9 mouse cellular contexts compared by ENCODE assay signal in the genomic region with DNA sequence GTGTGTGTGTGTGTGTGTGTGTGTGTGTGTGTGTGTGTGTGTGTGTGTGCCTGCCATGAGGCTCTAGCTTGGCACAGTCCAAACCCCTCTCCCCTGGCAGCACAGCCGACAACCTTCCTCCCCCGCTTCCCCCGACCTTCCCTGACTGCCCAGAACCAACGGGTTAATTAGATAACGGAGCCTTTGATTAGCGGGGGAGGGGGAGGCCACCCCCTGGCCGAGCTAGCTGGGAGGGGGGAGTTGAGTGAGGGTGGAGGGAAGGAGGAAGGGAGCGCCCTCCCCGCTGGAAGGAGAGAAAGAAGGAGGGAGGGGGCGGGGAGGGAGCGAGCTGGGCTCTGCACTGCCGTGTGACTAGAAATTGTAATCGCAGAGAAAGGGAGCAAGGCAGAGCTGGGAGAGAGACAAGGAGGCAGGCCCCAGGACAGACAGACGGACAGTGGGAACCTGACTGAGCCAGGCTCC. TPM values are rescaled to one million over a fixed set of nuclear protein-coding genes. Genes with fewer than 3 reads are reported as not detected.
DNase-seq lines count a peak whose midpoint lies in the region; ATAC-seq and TF ChIP-seq lines count a peak whose summit lies in the region.
"Had no signal": no experiment of that assay in that cellular context is flagged by ENCODE, and none has a peak within 500 bp of the region (broad histone marks: within the 10 kb centered on the region; RNA-seq: fewer than 3 reads in every experiment).

No protein-coding gene starts in this region.

- no peaks in the 10 kb centered on the region for H3K4me1 ChIP-seq in lung, postnatal 0 days (ENCODE audit: insufficient read depth, low read depth, low read length)
- no peaks in the 10 kb centered on the region for H3K4me1 ChIP-seq in embryonic facial prominence, embryonic 11.5 days (ENCODE audit: control insufficient read depth, insufficient read depth, low read length)
- peaks cover 34% of the 10 kb centered on the region for H3K4me1 ChIP-seq in hindbrain, postnatal 0 days (ENCODE audit: insufficient read depth, low read length)

- no peaks in the 10 kb centered on the region for H3K36me3 ChIP-seq in lung, postnatal 0 days (ENCODE audit: insufficient read depth, low read length)
- H3K36me3 ChIP-seq in embryonic facial prominence, embryonic 11.5 days (replicated peaks; ENCODE audit: control insufficient read depth, insufficient read depth, low read depth, low read length): no peaks in the 10 kb centered on the region
- peaks cover 5% of the 10 kb centered on the region; the same call in 1 of the 2 replicates for H3K36me3 ChIP-seq in hindbrain, postnatal 0 days (ENCODE audit: insufficient read depth, low read length)

- no peaks in the 10 kb centered on the region for H3K9me3 ChIP-seq in lung, postnatal 0 days (ENCODE audit: low read length)
- no peaks in the 10 kb centered on the region for H3K9me3 ChIP-seq in embryonic facial prominence, embryonic 11.5 days (replicated peaks; ENCODE audit: control insufficient read depth, low read length)
- no peaks in the 10 kb centered on the region for H3K9me3 ChIP-seq in hindbrain, postnatal 0 days (ENCODE audit: low read length)

- H3K4me2 ChIP-seq in lung, postnatal 0 days (replicated peaks; ENCODE audit: low read depth, low read length): peak overlapping the region; percentile 41
- H3K4me2 ChIP-seq in embryonic facial prominence, embryonic 11.5 days (ENCODE audit: low read depth, low read length): peak overlapping the region; percentile 57
- H3K4me2 ChIP-seq in hindbrain, postnatal 0 days (ENCODE audit: low read depth, low read length): peak overlapping the region; percentile 93

- TF ChIP-seq EP300 in lung, postnatal 0 days (IDR thresholded peaks at IDR 0.05): no peak

- H3K4me3 ChIP-seq in lung, postnatal 0 days (ENCODE audit: low read depth, low read length): 0 out of 2 replicates have a peak overlapping the region, but pooled peaks have one; percentile 21
- peak overlapping the region; percentile 36 for H3K4me3 ChIP-seq in embryonic facial prominence, embryonic 11.5 days (ENCODE audit: low read depth, low read length)
- H3K4me3 ChIP-seq in hindbrain, postnatal 0 days (ENCODE audit: low read length): peak overlapping the region; percentile 71

- peaks cover 49% of the 10 kb centered on the region for H3K27me3 ChIP-seq in lung, postnatal 0 days (replicated peaks; ENCODE audit: insufficient read depth, low read length)
- peaks cover 56% of the 10 kb centered on the region for H3K27me3 ChIP-seq in embryonic facial prominence, embryonic 11.5 days (ENCODE audit: control insufficient read depth, insufficient read depth, low read length)
- H3K27me3 ChIP-seq in hindbrain, postnatal 0 days (ENCODE audit: insufficient read depth, low read length): no peaks in the 10 kb centered on the region

- 0 out of 2 replicates have a peak overlapping the region, but pooled peaks have one; percentile 12 for H3K9ac ChIP-seq in lung, postnatal 0 days (replicated peaks; ENCODE audit: low read depth)
- peak overlapping the region; percentile 61 for H3K9ac ChIP-seq in embryonic facial prominence, embryonic 11.5 days (replicated peaks; ENCODE audit: low read length)
- peak overlapping the region; percentile 93 for H3K9ac ChIP-seq in hindbrain, postnatal 0 days (replicated peaks; ENCODE audit: low read length)

- TF ChIP-seq CTCF in lung, postnatal 0 days (IDR thresholded peaks at IDR 0.05): no peak
- no peak for TF ChIP-seq CTCF in hindbrain, postnatal 0 days (IDR thresholded peaks at IDR 0.05; ENCODE audit: low read depth)

- ATAC-seq in lung, postnatal 0 days: peak; percentile 37; the same call in 1 of the 2 replicates
- ATAC-seq in embryonic facial prominence, embryonic 11.5 days (replicated peaks; ENCODE audit: insufficient number of reproducible peaks, low FRiP score, low TSS enrichment, low read depth): no peak; the same call in 1 of the 2 replicates
- ATAC-seq in hindbrain, postnatal 0 days: peak; percentile 84

- H3K27ac ChIP-seq in lung, postnatal 0 days (ENCODE audit: low read length): no peak overlapping the region
- no peak overlapping the region; the same call in 1 of the 2 replicates for H3K27ac ChIP-seq in embryonic facial prominence, embryonic 11.5 days (replicated peaks; ENCODE audit: low read depth, low read length)
- H3K27ac ChIP-seq in hindbrain, postnatal 0 days: peak overlapping the region; percentile 98

- WGBS in lung, postnatal 0 days: under 1% methylated on average over 13 of the region's 14 CpGs
- under 1% methylated on average over 13 of the region's 14 CpGs for WGBS in embryonic facial prominence, embryonic 11.5 days
- under 1% methylated on average over 8 of the region's 14 CpGs for WGBS in hindbrain, postnatal 0 days

- peak; percentile 23 for DNase-seq in lung, postnatal 0 days (ENCODE audit: low spot score)
- DNase-seq in lung, postnatal 25 days (ENCODE audit: low spot score): no peak
- DNase-seq in embryonic facial prominence, embryonic 11.5 days (ENCODE audit: low spot score): peak; percentile 49
- DNase-seq in hindbrain, postnatal 0 days (ENCODE audit: low spot score): peak; percentile 89
- peak; percentile 41 for DNase-seq in neural tube, embryonic 10.5 days (ENCODE audit: extremely low spot score, low spot score)
- DNase-seq in urinary bladder, postnatal 4 days (ENCODE audit: low spot score in 2 of 2): no peak
- DNase-seq in spleen, adult 18-20 months: no peak
- DNase-seq in spleen, postnatal 14 days (ENCODE audit: low spot score in 2 of 2): no peak

RNA-seq across cellular contexts. Expression of a gene that starts 12.9 kb away (rescaled TPM):
- polyA plus RNA-seq in lung, postnatal 0 days (2015; fragmentation: Nextera tagmentation; extraction: Ambion mirVana): 0.51 and 0.76 TPM in 2 replicates
- 1.9 and 3.2 TPM in 2 replicates for polyA plus RNA-seq in embryonic facial prominence, embryonic 11.5 days (2014; fragmentation: Nextera tagmentation; extraction: Ambion mirVana)
- 562 and 663 TPM in 2 replicates for total RNA-seq in hindbrain, postnatal 0 days (2014; rRNA removed)
- 19.6 and 22.7 TPM in 2 replicates for polyA plus RNA-seq in hindbrain, postnatal 0 days (2015; fragmentation: Nextera tagmentation; extraction: Ambion mirVana)
- total RNA-seq: hematopoietic stem cell, adult 5-6 weeks had no signal

RNA-seq across cellular contexts. Expression of a gene that starts 23.5 kb away (rescaled TPM):
- not detected in 2 replicates for polyA plus RNA-seq in lung, postnatal 0 days (2015; fragmentation: Nextera tagmentation; extraction: Ambion mirVana)
- polyA plus RNA-seq in embryonic facial prominence, embryonic 11.5 days (2014; fragmentation: Nextera tagmentation; extraction: Ambion mirVana): not detected in 2 replicates
- total RNA-seq in hindbrain, postnatal 0 days (2014; rRNA removed): 10.2 and 15.5 TPM in 2 replicates
- 3.1 and 3.8 TPM in 2 replicates for polyA plus RNA-seq in hindbrain, postnatal 0 days (2015; fragmentation: Nextera tagmentation; extraction: Ambion mirVana)
- total RNA-seq: hematopoietic stem cell, adult 5-6 weeks had no signal

RNA-seq across cellular contexts. Expression of a gene that starts 26.1 kb away (rescaled TPM):
- polyA plus RNA-seq in lung, postnatal 0 days (2015; fragmentation: Nextera tagmentation; extraction: Ambion mirVana): 93.7 and 110 TPM in 2 replicates
- polyA plus RNA-seq in embryonic facial prominence, embryonic 11.5 days (2014; fragmentation: Nextera tagmentation; extraction: Ambion mirVana): 61.1 and 66.4 TPM in 2 replicates
- total RNA-seq in hindbrain, postnatal 0 days (2014; rRNA removed): 32.7 and 44.5 TPM in 2 replicates
- 28.3 and 32.7 TPM in 2 replicates for polyA plus RNA-seq in hindbrain, postnatal 0 days (2015; fragmentation: Nextera tagmentation; extraction: Ambion mirVana)

RNA-seq across cellular contexts. Expression of a gene that starts 54.6 kb away (rescaled TPM):
- polyA plus RNA-seq in lung, postnatal 0 days (2015; fragmentation: Nextera tagmentation; extraction: Ambion mirVana): 59.3 and 69.2 TPM in 2 replicates
- 76.4 and 89.8 TPM in 2 replicates for polyA plus RNA-seq in embryonic facial prominence, embryonic 11.5 days (2014; fragmentation: Nextera tagmentation; extraction: Ambion mirVana)
- total RNA-seq in hindbrain, postnatal 0 days (2014; rRNA removed): 311 and 319 TPM in 2 replicates
- 138 and 152 TPM in 2 replicates for polyA plus RNA-seq in hindbrain, postnatal 0 days (2015; fragmentation: Nextera tagmentation; extraction: Ambion mirVana)

RNA-seq across cellular contexts. Expression of a gene that starts 54.7 kb away (rescaled TPM):
- 11.4 and 12.0 TPM in 2 replicates for polyA plus RNA-seq in lung, postnatal 0 days (2015; fragmentation: Nextera tagmentation; extraction: Ambion mirVana)
- polyA plus RNA-seq in embryonic facial prominence, embryonic 11.5 days (2014; fragmentation: Nextera tagmentation; extraction: Ambion mirVana): 10.8 and 11.2 TPM in 2 replicates
- 19.7 and 19.8 TPM in 2 replicates for total RNA-seq in hindbrain, postnatal 0 days (2014; rRNA removed)
- polyA plus RNA-seq in hindbrain, postnatal 0 days (2015; fragmentation: Nextera tagmentation; extraction: Ambion mirVana): 26.7 and 31.9 TPM in 2 replicates
- total RNA-seq: hematopoietic stem cell, adult 5-6 weeks had no signal

Comparison
In these comparisons a context has a peak if more than half of its experiments do, and no peak if none do; other contexts are left out.
1. DNase-seq: peak in lung, postnatal 0 days (single experiment), embryonic facial prominence, embryonic 11.5 days (single experiment), hindbrain, postnatal 0 days (single experiment) and neural tube, embryonic 10.5 days (single experiment); none in lung, postnatal 25 days (single experiment), urinary bladder, postnatal 4 days (0 of 2), spleen, adult 18-20 months (0 of 2) and spleen, postnatal 14 days (0 of 2).
2. H3K4me2 ChIP-seq: peak in every context shown above with its lines; median percentile 93 in hindbrain, postnatal 0 days; 57 in embryonic facial prominence, embryonic 11.5 days; 41 in lung, postnatal 0 days.
3. H3K4me3 ChIP-seq: peak in every context shown above with its lines; median percentile 71 in hindbrain, postnatal 0 days; 36 in embryonic facial prominence, embryonic 11.5 days; 21 in lung, postnatal 0 days.
4. H3K9ac ChIP-seq: peak in every context shown above with its lines; median percentile 93 in hindbrain, postnatal 0 days; 61 in embryonic facial prominence, embryonic 11.5 days; 12 in lung, postnatal 0 days.